Mouse (Mus musculus) limb, embryonic 13.5 days (tissue): Measurements from ENCODE around the gene Rabif. TPM values are rescaled to one million over a fixed set of nuclear protein-coding genes. Genes with fewer than 3 reads are reported as not detected.

Source experiments
- ATAC-seq: fragments of 200-750 bp; cut with Nextera tagmentation; 2 replicates; pipeline ENCODE4 v1.8.0; 2017; ENCODE audit warnings: low read depth, moderate number of reproducible peaks, moderate TSS enrichment; ENCODE audit not compliant: low FRiP score
- H3K27ac ChIP-seq: fragments of 300-500 bp; sonication (generic); 2 replicates; pipeline ENCODE4 v1.5.1; 2015; ENCODE audit warnings: inconsistent platforms, mild to moderate bottlenecking, moderate library complexity
- H3K27me3 ChIP-seq: fragments of 300-500 bp; sonication (generic); 2 replicates; pipeline ENCODE4 v1.6.1; 2015; ENCODE audit warnings: mild to moderate bottlenecking, inconsistent platforms
- H3K36me3 ChIP-seq: fragments of 300-500 bp; sonication (generic); 2 replicates; pipeline ENCODE4 v1.6.1; 2015; ENCODE audit warnings: inconsistent platforms, mild to moderate bottlenecking, moderate library complexity
- H3K4me1 ChIP-seq: fragments of 300-500 bp; sonication (generic); 2 replicates; pipeline ENCODE4 v1.6.1; 2015; ENCODE audit warnings: inconsistent platforms
- H3K4me2 ChIP-seq: fragments of 300-500 bp; sonication (generic); replicated peaks from 2 replicates; pipeline ENCODE4 v1.6.1; 2015; ENCODE audit warnings: inconsistent platforms, mild to moderate bottlenecking, moderate library complexity
- H3K4me3 ChIP-seq: fragments of 300-500 bp; sonication (generic); 2 replicates; pipeline ENCODE4 v1.5.1; 2015; ENCODE audit warnings: moderate library complexity, mild to moderate bottlenecking, inconsistent platforms
- H3K9ac ChIP-seq: fragments of 300-500 bp; sonication (generic); 2 replicates; pipeline ENCODE4 v1.6.1; 2015; ENCODE audit warnings: mild to moderate bottlenecking, inconsistent platforms
- H3K9me3 ChIP-seq: fragments of 300-500 bp; sonication (generic); 2 replicates; pipeline ENCODE4 v1.6.1; 2016; ENCODE audit warnings: inconsistent platforms
- WGBS: fragments of 180-500 bp; shearing (Covaris S2); methylation state at CpG from one replicate; pipeline ENCODE4 v1.1.7; 2015; 5-methylcytosine and 5-hydroxymethylcytosine counted together
- polyA plus RNA-seq: library from polyadenylated mRNA; unstranded; fragments of >200 nt; fragmentation: Nextera tagmentation; extraction: Ambion mirVana; gene quantifications from 2 replicates; pipeline ENCODE4 v1.2.1, GENCODE M21; 2015

Gene Rabif
- polyA plus RNA-seq, 1 experiment from 2014 or later, result 40.8 TPM

DNA sequence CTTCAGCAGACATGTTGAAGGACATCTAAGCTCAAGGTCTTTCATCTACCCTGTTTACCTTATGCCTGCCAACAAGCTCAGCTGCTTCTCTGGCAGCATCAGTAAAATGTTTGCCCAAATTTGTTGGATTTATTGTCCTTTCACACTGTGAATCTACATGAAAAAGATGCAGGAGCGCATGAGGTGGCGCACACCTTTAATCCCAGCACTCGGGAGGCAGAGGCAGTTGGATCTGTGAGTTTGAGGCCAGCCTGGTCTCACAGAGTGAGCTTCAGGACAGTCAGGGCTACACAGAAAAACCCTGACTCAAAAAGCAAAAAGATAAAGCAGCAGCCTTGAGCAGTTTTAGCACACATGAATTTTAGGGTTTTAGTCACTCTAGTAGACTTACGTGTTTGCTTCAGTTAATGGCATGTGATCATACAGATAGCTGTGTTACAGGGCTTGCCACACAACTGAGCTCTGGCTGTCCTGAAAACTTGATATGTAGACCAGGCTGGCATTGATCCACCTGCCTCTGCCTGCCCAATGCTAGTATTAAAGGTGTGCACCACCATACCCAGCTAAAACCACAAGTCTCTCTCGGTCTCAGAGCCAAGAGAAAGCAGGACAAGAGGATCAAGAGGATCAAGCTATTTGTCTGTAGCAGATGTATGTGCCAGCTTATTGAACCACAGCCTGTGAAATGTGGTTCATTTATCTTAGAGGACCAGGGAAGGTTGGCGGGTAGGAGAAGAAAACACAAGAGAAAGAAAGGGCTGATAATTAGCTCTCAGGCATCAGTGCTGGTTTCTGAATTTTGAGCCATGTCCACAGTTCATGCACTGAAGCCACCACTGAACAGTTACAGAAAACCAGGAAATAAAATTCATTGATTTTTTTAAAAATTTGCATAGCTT is 3.3 kb upstream of the Rabif start:
- Histone ChIP-seq H3K4me1 (peaks cover 16% of the 10 kb centered on the region), H3K4me2 (no peak overlapping the region), H3K4me3 (no peak overlapping the region), H3K27me3 (no peaks in the 10 kb centered on the region), H3K36me3 (peaks cover 46% of the 10 kb centered on the region), H3K9ac (no peak overlapping the region), H3K27ac (no peak overlapping the region), H3K9me3 (no peaks in the 10 kb centered on the region)
- ATAC-seq, result no peak
- WGBS, result 93% methylated on average over 6 of the region's 6 CpGs

DNA sequence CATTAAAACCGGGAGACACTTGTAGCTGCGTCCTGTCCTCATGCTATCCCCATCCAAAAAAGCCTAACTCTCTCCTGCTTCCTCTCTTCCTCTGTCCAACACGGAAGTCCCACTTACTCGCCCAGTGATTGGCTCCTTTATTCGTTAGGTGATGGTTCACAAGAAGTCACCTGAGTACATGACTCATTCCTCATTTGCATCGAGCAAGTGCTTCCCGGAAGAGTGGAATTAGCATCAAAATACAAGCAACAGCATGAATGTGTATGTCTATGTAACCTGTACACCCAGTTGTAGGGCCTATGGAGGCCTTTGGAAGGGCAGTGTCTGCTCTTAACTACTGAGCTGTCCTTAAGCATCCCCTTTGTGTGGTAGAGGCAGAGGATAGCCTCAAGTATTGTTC is 2.2 kb upstream of the Rabif start:
- Histone ChIP-seq H3K36me3 (peaks cover 42% of the 10 kb centered on the region), H3K4me2 (no peak overlapping the region), H3K4me1 (peaks cover 18% of the 10 kb centered on the region), H3K27me3 (no peaks in the 10 kb centered on the region), H3K4me3 (no peak overlapping the region), H3K9ac (no peak overlapping the region), H3K9me3 (no peaks in the 10 kb centered on the region), H3K27ac (no peak overlapping the region)
- 77% methylated on average over 7 of the region's 7 CpGs for WGBS
- no peak for ATAC-seq

DNA sequence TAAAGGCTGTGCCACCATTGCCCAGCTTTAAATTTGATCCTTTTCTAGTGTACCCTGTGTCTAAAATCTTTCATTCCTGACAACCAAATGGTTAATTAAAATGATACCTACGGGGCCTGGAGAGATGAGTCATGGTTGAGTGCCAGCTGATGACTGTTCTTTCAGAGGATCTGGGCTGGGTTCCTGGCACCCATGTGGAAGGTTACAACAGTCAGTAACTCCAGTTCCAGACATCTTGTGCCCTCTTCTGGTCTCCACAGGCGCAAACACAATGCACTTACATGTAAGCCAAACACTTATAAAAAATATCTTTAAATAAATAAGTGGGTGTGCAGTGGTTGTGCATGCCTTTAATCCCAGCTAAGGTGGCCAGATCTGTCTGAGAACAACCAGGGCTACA is 952 bp upstream of the Rabif start:
- no peak for ATAC-seq
- WGBS, result 87% methylated on average over 2 of the region's 2 CpGs
- Histone ChIP-seq H3K4me1 (peaks cover 18% of the 10 kb centered on the region), H3K9me3 (no peaks in the 10 kb centered on the region), H3K4me3 (no peak overlapping the region), H3K27me3 (no peaks in the 10 kb centered on the region), H3K4me2 (peak overlapping the region; percentile 74), H3K36me3 (peaks cover 33% of the 10 kb centered on the region), H3K27ac (no peak overlapping the region), H3K9ac (peak overlapping the region; percentile 71; the same call in 1 of the 2 replicates)

DNA sequence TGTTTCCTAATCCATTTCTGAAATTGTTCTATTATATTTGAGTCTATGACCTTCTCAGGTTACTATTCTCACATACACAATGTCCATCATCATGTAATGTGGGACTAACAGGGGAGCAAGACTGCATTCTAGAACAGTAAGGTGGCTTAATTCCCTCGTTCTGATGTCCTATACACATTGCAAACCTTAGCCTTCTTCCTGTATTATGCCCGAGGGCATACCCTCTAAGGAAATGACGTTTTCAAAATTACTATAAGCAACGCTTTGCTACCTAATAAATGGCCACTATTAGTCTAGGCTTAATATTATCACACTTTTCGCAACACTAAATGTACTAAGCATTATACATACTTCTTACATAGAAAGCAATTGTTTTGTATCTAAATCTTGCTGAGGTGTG is 492 bp upstream of the Rabif start:
- ATAC-seq, result no peak

GRCm38 (mm10) chr1:134495216-134495539 is 730 bp downstream of the Rabif start:
- Histone ChIP-seq H3K27me3 (no peaks in the 10 kb centered on the region), H3K36me3 (peaks cover 27% of the 10 kb centered on the region), H3K9me3 (no peaks in the 10 kb centered on the region), H3K9ac (peak overlapping the region; percentile 71), H3K4me1 (peaks cover 18% of the 10 kb centered on the region), H3K27ac (no peak overlapping the region), H3K4me2 (peak overlapping the region; percentile 74), H3K4me3 (peak overlapping the region; percentile 75)
- no peak for ATAC-seq
- 14% methylated on average over 5 of the region's 5 CpGs for WGBS

More for the DNA sequence above, 492 bp upstream of the Rabif start:
- Histone ChIP-seq H3K4me1 (peaks cover 18% of the 10 kb centered on the region), H3K9me3 (no peaks in the 10 kb centered on the region), H3K4me2 (peak overlapping the region; percentile 74), H3K36me3 (peaks cover 31% of the 10 kb centered on the region), H3K9ac (peak overlapping the region; percentile 71), H3K27me3 (no peaks in the 10 kb centered on the region), H3K4me3 (peak overlapping the region; percentile 75), H3K27ac (peak overlapping the region; percentile 69; the same call in 1 of the 2 replicates)
- 23% methylated on average over 5 of the region's 5 CpGs for WGBS

DNA sequence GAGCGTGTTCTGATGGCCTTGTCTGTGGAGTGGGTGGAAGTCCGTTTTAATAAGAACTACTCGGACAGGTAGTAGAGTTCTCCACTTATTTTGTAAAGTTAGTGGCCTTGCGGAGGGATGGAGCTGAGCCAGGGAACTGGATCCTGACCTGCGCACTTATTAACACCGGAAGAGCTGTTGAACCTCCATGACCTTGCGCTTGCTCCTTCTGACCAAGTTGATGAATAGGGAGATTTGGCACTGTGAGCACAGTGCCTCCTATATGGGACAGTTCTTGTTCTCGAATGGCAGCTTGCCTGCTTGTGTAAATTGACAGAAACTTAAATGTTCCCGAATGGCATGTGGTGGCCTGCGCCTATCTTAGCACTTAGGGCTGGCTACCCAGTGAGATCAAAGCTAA is 1.5 kb downstream of the Rabif start:
- peaks cover 27% of the 10 kb centered on the region for H3K36me3 ChIP-seq
- H3K27ac ChIP-seq, result no peak overlapping the region
- peak overlapping the region; percentile 74 for H3K4me2 ChIP-seq

GRCm38 (mm10) chr1:134500916-134501315 is 6.5 kb downstream of the Rabif start:
- peaks cover 4% of the 10 kb centered on the region for H3K4me1 ChIP-seq
- H3K4me3 ChIP-seq, result no peak overlapping the region
- no peak overlapping the region for H3K4me2 ChIP-seq
- 100% methylated on average over 1 of the region's 1 CpGs for WGBS
- peaks cover 58% of the 10 kb centered on the region for H3K36me3 ChIP-seq
- ATAC-seq, result no peak
- H3K9ac ChIP-seq, result no peak overlapping the region
- H3K27ac ChIP-seq, result no peak overlapping the region
- H3K9me3 ChIP-seq, result no peaks in the 10 kb centered on the region
- H3K27me3 ChIP-seq, result no peaks in the 10 kb centered on the region

More for the DNA sequence above, 1.5 kb downstream of the Rabif start:
- Histone ChIP-seq H3K9me3 (no peaks in the 10 kb centered on the region), H3K9ac (peak overlapping the region; percentile 71), H3K4me3 (peak overlapping the region; percentile 75), H3K4me1 (peaks cover 18% of the 10 kb centered on the region), H3K27me3 (no peaks in the 10 kb centered on the region)
- ATAC-seq, result no peak
- WGBS, result 81% methylated on average over 10 of the region's 10 CpGs

DNA sequence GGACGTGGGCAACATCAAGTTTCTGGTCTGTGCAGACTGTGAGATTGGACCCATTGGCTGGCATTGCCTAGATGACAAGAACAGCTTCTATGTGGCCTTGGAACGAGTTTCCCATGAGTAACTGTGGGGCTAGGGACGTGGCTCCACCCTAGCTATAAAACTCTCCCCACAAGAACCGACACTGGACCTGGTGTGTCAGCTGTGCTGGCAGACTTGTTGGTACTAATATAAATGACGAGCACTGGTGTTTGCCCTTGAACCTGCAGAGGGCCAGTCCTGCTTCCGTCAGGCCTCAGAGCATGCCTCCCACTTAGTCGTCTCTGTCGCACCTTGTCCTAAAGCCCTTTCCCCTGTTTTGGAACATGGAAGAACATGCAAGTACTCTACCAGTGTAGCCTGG is 11.8 kb downstream of the Rabif start:
- no peak overlapping the region for H3K9ac ChIP-seq
- no peaks in the 10 kb centered on the region for H3K4me1 ChIP-seq
- H3K27ac ChIP-seq, result no peak overlapping the region
- WGBS, result 91% methylated on average over 8 of the region's 8 CpGs
- no peaks in the 10 kb centered on the region for H3K9me3 ChIP-seq
- ATAC-seq, result no peak
- H3K4me3 ChIP-seq, result no peak overlapping the region
- H3K4me2 ChIP-seq, result no peak overlapping the region
- peaks cover 5% of the 10 kb centered on the region; the same call in 1 of the 2 replicates for H3K27me3 ChIP-seq
- H3K36me3 ChIP-seq, result peaks cover 66% of the 10 kb centered on the region

DNA sequence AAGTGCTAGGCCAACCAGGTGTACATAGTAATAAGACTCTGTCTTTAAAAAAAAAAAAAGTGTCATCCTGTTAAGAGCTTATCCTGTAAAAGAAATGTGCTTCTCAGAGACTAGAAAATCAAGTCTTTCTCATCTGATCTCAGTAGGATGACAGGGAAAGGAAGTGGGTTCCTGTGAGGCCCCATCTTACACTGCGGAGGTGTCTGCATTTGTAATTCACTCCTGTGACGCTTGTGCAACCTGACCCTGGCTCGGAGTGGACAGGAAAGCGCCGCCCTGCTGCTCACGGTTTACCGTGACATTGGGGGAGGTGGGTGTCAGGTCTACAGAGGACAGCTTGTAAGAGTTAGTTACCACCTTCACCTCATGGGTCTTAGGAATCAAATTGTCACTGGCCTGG is 15.6 kb downstream of the Rabif start:
- peaks cover 12% of the 10 kb centered on the region for H3K4me1 ChIP-seq
- H3K27ac ChIP-seq, result no peak overlapping the region
- no peak overlapping the region for H3K4me2 ChIP-seq
- H3K4me3 ChIP-seq, result no peak overlapping the region
- H3K9me3 ChIP-seq, result no peaks in the 10 kb centered on the region
- ATAC-seq, result no peak
- peaks cover 43% of the 10 kb centered on the region for H3K27me3 ChIP-seq
- H3K9ac ChIP-seq, result no peak overlapping the region
- peaks cover 42% of the 10 kb centered on the region for H3K36me3 ChIP-seq
- 35% methylated on average over 7 of the region's 7 CpGs for WGBS

DNA sequence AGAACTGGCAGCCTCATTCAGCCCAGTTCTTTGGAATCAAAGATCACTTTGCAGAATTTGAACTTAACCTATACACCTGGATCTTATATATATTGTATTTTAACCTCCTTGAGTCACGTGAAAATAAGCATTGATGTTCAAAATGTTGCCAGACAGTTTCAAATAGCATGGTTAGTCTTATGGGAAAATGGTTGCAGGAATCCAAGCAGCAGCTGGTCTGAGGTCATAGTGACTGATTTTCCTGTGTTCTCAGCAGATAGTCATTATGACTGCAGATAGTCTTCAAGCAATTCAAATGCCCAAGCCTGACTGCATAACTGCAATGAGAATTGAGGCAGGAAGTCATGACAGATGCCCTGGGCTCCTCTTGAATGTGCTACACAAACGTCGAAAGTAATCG is 17.7 kb downstream of the Rabif start:
- H3K27ac ChIP-seq, result no peak overlapping the region
- H3K9me3 ChIP-seq, result no peaks in the 10 kb centered on the region
- H3K4me1 ChIP-seq, result peaks cover 27% of the 10 kb centered on the region
- peaks cover 45% of the 10 kb centered on the region for H3K27me3 ChIP-seq
- no peak overlapping the region for H3K4me3 ChIP-seq
- WGBS, result 62% methylated on average over 4 of the region's 4 CpGs
- no peak overlapping the region for H3K9ac ChIP-seq
- peaks cover 20% of the 10 kb centered on the region for H3K36me3 ChIP-seq
- no peak for ATAC-seq
- H3K4me2 ChIP-seq, result no peak overlapping the region

GRCm38 (mm10) chr1:134512584-134512983 is 18.1 kb downstream of the Rabif start:
- no peaks in the 10 kb centered on the region for H3K9me3 ChIP-seq
- 33% methylated on average over 6 of the region's 6 CpGs for WGBS
- H3K27me3 ChIP-seq, result peaks cover 45% of the 10 kb centered on the region
- H3K4me3 ChIP-seq, result no peak overlapping the region
- H3K27ac ChIP-seq, result no peak overlapping the region
- peak overlapping the region; percentile 77 for H3K4me2 ChIP-seq
- peaks cover 27% of the 10 kb centered on the region for H3K4me1 ChIP-seq
- no peak overlapping the region for H3K9ac ChIP-seq
- no peak for ATAC-seq
- peaks cover 16% of the 10 kb centered on the region for H3K36me3 ChIP-seq

DNA sequence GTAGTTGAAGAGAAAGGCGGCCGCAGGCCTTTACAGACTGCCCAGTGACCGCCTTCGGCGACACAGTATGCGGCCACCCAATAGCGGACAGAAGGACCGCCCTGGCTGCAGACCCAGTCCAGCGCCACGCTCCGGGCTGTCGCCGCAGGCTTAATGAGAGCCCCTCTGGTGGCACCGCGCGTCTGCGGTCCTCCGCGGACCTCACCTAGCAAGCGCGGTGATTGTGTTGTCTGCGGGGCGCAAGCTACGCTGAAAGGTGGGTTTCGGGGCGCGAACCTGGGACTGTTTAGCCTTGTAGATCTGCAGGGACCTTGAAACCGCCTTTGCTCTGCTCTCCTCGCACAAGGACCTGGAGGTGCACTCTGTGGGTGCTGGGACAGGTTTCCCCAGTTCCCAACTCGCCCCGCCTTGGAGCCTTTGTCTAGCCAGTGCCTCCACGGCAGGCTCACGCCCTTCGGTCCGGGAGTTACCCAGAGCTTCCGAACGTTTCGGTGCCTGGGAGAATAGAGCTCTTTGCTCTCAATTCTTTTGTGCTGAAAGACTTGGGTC is 18.9 kb downstream of the Rabif start:
- ATAC-seq, result no peak

More for the DNA sequence above, 18.9 kb downstream of the Rabif start:
- peak overlapping the region; percentile 77 for H3K4me2 ChIP-seq
- WGBS, result 3% methylated on average over 38 of the region's 38 CpGs
- peak overlapping the region; percentile 43 for H3K4me3 ChIP-seq
- peaks cover 27% of the 10 kb centered on the region for H3K4me1 ChIP-seq
- H3K9ac ChIP-seq, result peak overlapping the region; percentile 65
- no peaks in the 10 kb centered on the region for H3K9me3 ChIP-seq
- no peak overlapping the region for H3K27ac ChIP-seq
- H3K27me3 ChIP-seq, result peaks cover 45% of the 10 kb centered on the region
- H3K36me3 ChIP-seq, result peaks cover 8% of the 10 kb centered on the region
